Mouse (Mus musculus) forebrain, postnatal 0 days (tissue): ENCODE measurements around the gene Rasa3. TPM values are rescaled to one million over a fixed set of nuclear protein-coding genes. Genes with fewer than 3 reads are reported as not detected.

Experiments
- ATAC-seq: fragments of 200-750 bp; cut with Nextera tagmentation; 2 replicates; pipeline ENCODE4 v1.8.0; 2017; ENCODE audit warnings: mild to moderate bottlenecking, moderate library complexity
- DNase-seq: peaks from one replicate; pipeline ENCODE4 v3.0.0-alpha.2; 2015
- H3K27ac ChIP-seq: fragments of 300-500 bp; sonication (generic); 2 replicates; pipeline ENCODE4 v1.5.1; 2014; ENCODE audit warnings: low read depth, mild to moderate bottlenecking, antibody characterized with exemption, low read length, moderate library complexity, mixed read lengths
- H3K27me3 ChIP-seq: fragments of 300-500 bp; sonication (generic); 2 replicates; pipeline ENCODE4 v1.6.1; 2014; ENCODE audit warnings: mild to moderate bottlenecking, low read length, mixed read lengths; ENCODE audit not compliant: insufficient read depth
- H3K36me3 ChIP-seq: fragments of 300-500 bp; sonication (generic); 2 replicates; pipeline ENCODE4 v1.6.1; 2014; ENCODE audit warnings: mild to moderate bottlenecking, moderate library complexity; ENCODE audit not compliant: insufficient read depth
- H3K4me1 ChIP-seq: fragments of 300-500 bp; sonication (generic); 2 replicates; pipeline ENCODE4 v1.6.1; 2014; ENCODE audit warnings: antibody characterized with exemption; ENCODE audit not compliant: insufficient read depth
- H3K4me2 ChIP-seq: fragments of 300-500 bp; sonication (generic); 2 replicates; pipeline ENCODE4 v1.6.1; 2014; ENCODE audit warnings: low read depth, mild to moderate bottlenecking, moderate library complexity
- H3K4me3 ChIP-seq: fragments of 300-500 bp; sonication (generic); 2 replicates; pipeline ENCODE4 v1.5.1; 2014; ENCODE audit warnings: low read depth, low read length, mixed read lengths
- H3K9ac ChIP-seq: fragments of 300-500 bp; sonication (generic); 2 replicates; pipeline ENCODE4 v1.6.1; 2014; ENCODE audit warnings: mild to moderate bottlenecking
- H3K9me3 ChIP-seq: fragments of 300-500 bp; sonication (generic); 2 replicates; pipeline ENCODE4 v1.6.1; 2016; ENCODE audit warnings: low read length
- CTCF ChIP-seq: sonication (generic); IDR thresholded peaks from 2 replicates; pipeline ENCODE4 v1.5.1; 2016; ENCODE audit warnings: antibody characterized with exemption, control low read depth, low read depth
- WGBS: fragments of 180-500 bp; shearing (Covaris S2); extraction: QIAGEN DNeasy Blood & Tissue Kit; methylation state at CpG from one replicate; pipeline ENCODE4 v1.1.7; 2014; 5-methylcytosine and 5-hydroxymethylcytosine counted together
- polyA plus RNA-seq: library from polyadenylated mRNA; unstranded; fragments of >200 nt; fragmentation: Nextera tagmentation; extraction: Ambion mirVana; gene quantifications from 2 replicates; pipeline ENCODE4 v1.2.1, GENCODE M21; 2015
- total RNA-seq: library from RNA; depleted of rRNA; stranded (reverse); fragments of >200 nt; gene quantifications from 2 replicates; pipeline ENCODE4 v1.2.3, GENCODE M21; 2014

The Rasa3 gene
- total and polyA plus RNA-seq, 2 experiments from 2014 or later = 24.3 to 49.7 TPM

DNA sequence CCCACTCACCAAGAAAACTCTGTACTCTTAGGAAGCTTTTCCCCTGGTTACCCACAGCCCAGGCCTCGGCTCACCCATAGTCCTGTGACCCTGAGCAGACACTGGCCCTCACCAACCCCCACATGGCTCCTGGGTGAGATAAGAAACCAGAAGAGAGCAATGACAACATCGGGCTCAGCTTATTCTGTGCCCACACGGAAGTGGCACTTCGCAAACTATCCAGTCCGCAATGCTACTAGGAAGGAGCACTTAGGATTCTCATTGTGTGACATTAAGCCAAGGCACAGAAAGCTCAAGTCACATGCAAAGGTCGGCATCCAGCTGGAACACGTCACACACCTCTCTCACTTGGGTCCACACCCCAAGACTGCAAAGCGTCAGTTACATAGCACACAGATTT, 11.5 kb downstream of the Rasa3 start:
- no peaks in the 10 kb centered on the region for H3K4me1 ChIP-seq
- no peak overlapping the region for H3K4me2 ChIP-seq
- H3K9me3 ChIP-seq = no peaks in the 10 kb centered on the region
- DNase-seq (no peak), ATAC-seq (no peak)
- H3K27ac ChIP-seq = no peak overlapping the region
- H3K4me3 ChIP-seq = no peak overlapping the region
- no peaks in the 10 kb centered on the region for H3K27me3 ChIP-seq
- H3K9ac ChIP-seq = no peak overlapping the region
- no peak for TF ChIP-seq CTCF
- no peaks in the 10 kb centered on the region for H3K36me3 ChIP-seq
- WGBS = 87% methylated on average over 8 of the region's 8 CpGs

DNA sequence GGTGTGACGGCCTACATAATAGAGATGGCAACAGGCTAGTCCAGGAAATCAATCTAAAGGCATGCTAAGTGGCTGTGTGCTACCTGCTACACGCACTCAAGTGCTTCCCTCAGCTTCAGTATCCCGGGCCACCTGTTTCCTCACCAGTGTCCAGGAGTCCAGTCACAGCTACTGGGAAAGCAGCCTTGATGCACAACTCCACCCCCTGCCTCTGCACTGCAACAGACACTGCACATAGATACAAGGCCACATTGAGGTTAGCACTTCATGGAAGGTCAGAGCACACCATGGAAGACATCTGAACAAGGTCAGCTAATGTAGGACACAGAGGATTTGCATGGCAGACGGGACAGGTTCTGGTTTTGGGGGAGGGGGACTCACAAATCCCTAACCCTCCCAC, 11.9 kb downstream of the Rasa3 start:
- DNase-seq (no peak), ATAC-seq (no peak)
- H3K4me2 ChIP-seq = no peak overlapping the region
- 90% methylated on average over 4 of the region's 4 CpGs for WGBS
- no peak overlapping the region for H3K27ac ChIP-seq
- no peaks in the 10 kb centered on the region for H3K36me3 ChIP-seq
- no peaks in the 10 kb centered on the region for H3K9me3 ChIP-seq
- no peak overlapping the region for H3K9ac ChIP-seq
- H3K4me1 ChIP-seq = no peaks in the 10 kb centered on the region
- no peak overlapping the region for H3K4me3 ChIP-seq
- H3K27me3 ChIP-seq = no peaks in the 10 kb centered on the region
- TF ChIP-seq CTCF = no peak

DNA sequence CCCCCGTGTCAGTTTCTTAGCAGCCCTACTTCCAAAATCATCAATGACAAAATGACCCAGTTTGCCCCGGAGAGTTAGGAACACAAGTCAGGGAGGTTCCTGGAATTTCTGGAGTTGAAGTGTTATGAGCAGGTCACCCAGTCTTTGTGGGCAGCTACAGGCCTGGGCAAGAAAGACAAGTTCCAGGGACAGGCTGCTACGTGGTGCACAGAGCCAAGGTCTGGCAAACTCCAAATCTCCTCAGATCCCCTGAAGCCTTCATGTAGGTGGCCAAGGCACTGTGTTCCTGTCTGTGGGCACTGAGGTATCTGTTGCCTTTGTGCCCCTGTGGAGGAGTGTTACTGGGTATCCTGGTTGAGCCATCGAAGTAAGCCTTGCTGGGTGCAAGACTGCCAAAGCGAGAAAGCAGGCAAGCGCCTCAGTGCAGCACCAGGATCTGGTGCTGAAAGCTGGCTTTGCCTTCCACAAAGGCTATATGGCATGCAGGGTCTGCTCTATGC, 12.6 kb downstream of the Rasa3 start:
- TF ChIP-seq CTCF = no peak
- no peak overlapping the region for H3K27ac ChIP-seq
- H3K9ac ChIP-seq = no peak overlapping the region
- 85% methylated on average over 6 of the region's 6 CpGs for WGBS
- H3K4me3 ChIP-seq = no peak overlapping the region
- ATAC-seq (no peak), DNase-seq (no peak)
- H3K36me3 ChIP-seq = no peaks in the 10 kb centered on the region
- no peaks in the 10 kb centered on the region for H3K9me3 ChIP-seq
- no peaks in the 10 kb centered on the region for H3K27me3 ChIP-seq
- H3K4me2 ChIP-seq = no peak overlapping the region
- no peaks in the 10 kb centered on the region for H3K4me1 ChIP-seq

DNA sequence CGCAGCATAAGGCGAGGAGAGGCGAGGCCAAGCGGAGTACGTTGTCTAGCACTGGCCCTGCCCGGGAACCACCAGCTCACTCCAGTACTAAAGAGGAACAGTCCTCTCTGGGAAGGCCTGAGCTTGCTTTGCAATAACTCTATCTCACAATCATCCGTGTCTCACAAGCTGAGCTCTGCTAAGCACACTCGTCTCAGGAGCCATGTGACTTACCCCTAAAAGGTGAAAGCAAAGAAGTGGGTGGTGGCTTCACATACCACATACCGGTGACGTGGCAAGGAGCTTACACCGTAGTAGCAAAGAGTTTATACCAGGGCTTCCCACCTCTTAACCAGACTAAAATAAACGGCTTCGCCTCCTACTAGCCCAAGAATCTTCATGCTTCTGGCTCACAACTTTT, 17.1 kb downstream of the Rasa3 start:
- Histone ChIP-seq H3K4me3 (no peak overlapping the region), H3K9ac (no peak overlapping the region), H3K36me3 (no peaks in the 10 kb centered on the region), H3K27ac (no peak overlapping the region), H3K4me2 (no peak overlapping the region), H3K4me1 (no peaks in the 10 kb centered on the region), H3K27me3 (no peaks in the 10 kb centered on the region), H3K9me3 (no peaks in the 10 kb centered on the region)
- TF ChIP-seq CTCF = no peak
- DNase-seq (no peak), ATAC-seq (no peak)
- 92% methylated on average over 13 of the region's 13 CpGs for WGBS

DNA sequence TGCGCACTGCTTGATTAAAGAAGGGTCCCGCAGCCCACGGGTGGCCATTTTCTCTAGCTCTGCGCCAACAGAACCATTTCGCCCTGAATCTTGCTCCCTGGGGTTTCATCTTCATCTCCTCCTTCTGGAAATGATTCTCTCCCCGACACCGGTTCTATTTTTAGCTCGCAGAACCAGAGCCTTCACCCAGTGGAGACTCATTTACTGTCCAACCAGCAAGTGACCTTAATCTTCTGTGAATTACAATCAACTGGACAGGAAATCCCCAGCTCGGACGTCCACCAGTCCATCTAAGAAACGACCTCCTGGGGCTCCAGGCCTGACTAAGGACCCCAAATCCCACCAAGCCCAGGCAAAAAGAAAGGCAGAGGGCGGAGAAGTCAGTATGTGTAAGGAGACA, 19.9 kb downstream of the Rasa3 start:
- Histone ChIP-seq H3K4me2 (no peak overlapping the region), H3K4me1 (no peaks in the 10 kb centered on the region), H3K9me3 (no peaks in the 10 kb centered on the region), H3K27me3 (no peaks in the 10 kb centered on the region), H3K36me3 (no peaks in the 10 kb centered on the region), H3K9ac (no peak overlapping the region), H3K4me3 (no peak overlapping the region), H3K27ac (no peak overlapping the region)
- 69% methylated on average over 12 of the region's 12 CpGs for WGBS
- DNase-seq (no peak), ATAC-seq (no peak)
- TF ChIP-seq CTCF = no peak

DNA sequence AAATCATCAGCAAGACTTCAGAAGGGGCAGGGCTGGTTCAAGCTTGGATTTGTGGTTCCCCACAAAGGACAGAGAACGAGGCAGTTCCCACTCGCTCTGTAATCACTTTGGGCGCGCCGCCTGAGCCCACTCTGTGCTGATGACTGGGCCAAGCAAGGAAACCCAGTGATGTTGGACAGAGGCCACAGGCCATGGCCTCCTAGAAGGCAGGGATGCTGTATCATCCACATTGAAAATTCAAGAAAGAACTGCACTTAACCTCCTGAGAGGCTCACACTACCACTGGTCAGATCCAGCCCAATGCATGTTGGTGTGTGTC, 22.4 kb downstream of the Rasa3 start:
- H3K9me3 ChIP-seq = no peaks in the 10 kb centered on the region
- 0 out of 2 replicates have a peak, but pooled peaks cover 3% of the 10 kb centered on the region for H3K4me1 ChIP-seq
- H3K4me2 ChIP-seq = no peak overlapping the region
- ATAC-seq = no peak
- no peak overlapping the region for H3K27ac ChIP-seq
- 88% methylated on average over 5 of the region's 5 CpGs for WGBS
- no peak for DNase-seq
- TF ChIP-seq CTCF = no peak
- H3K27me3 ChIP-seq = no peaks in the 10 kb centered on the region
- H3K4me3 ChIP-seq = no peak overlapping the region
- H3K9ac ChIP-seq = no peak overlapping the region
- H3K36me3 ChIP-seq = no peaks in the 10 kb centered on the region

DNA sequence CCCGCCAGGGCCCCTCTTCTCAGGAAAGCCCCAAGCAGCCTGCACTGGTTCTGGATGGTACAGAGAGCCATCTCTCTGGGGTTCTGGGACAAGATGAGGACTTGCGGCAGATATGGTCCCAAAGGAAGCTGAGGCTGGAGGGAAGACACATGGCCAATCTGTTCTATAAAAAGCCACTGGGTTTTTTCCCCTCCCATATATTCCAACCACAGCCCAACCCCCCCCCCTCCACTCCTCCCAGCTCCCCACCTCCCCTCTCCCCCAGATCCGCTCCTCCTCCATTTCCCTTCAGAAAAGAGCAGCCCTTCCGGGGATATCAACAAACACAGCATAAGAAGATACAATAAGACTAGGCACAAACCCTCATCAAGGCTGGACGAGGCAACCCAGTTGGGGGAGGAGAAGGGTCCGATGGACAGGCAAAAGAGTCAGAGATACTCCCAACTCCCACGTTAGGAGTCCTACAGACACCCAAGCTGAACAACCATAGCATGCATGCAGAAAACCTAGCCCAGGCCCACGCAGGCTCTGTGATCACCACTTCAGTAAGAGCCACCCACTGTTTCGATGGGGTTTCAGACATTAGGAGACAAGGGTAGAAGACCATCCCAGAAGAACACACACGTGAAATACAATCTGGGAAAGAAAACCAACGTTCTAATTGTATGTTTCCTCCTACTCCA, 22.9 kb downstream of the Rasa3 start:
- Histone ChIP-seq H3K9me3 (no peaks in the 10 kb centered on the region), H3K36me3 (no peaks in the 10 kb centered on the region), H3K27ac (no peak overlapping the region), H3K27me3 (no peaks in the 10 kb centered on the region), H3K9ac (no peak overlapping the region), H3K4me3 (no peak overlapping the region), H3K4me1 (peaks cover 7% of the 10 kb centered on the region; the same call in 1 of the 2 replicates), H3K4me2 (no peak overlapping the region)
- 83% methylated on average over 11 of the region's 11 CpGs for WGBS
- no peak for TF ChIP-seq CTCF
- no peak for ATAC-seq
- DNase-seq = no peak
